Mouse (Mus musculus) kidney, adult 2 months (tissue): Measurements from ENCODE around the gene Zfp775. TPM values are rescaled to one million over a fixed set of nuclear protein-coding genes. Genes with fewer than 3 reads are reported as not detected.
A peak's percentile ranks its signal among the peaks of the same experiment; 100 is the strongest.

ENCODE experiments used
- DNase-seq: peaks from one replicate; pipeline ENCODE4 v3.0.0; 2021
- H3K27ac ChIP-seq: fragments of 200-500 bp; 2 replicates; pipeline ENCODE4 v1.5.1; 2012; ENCODE audit warnings: low read depth, low read length, control low read depth, inconsistent platforms; ENCODE audit not compliant: insufficient read depth
- H3K27me3 ChIP-seq: fragments of 200-500 bp; replicated peaks from 2 replicates; pipeline ENCODE4 v1.6.1; 2012; ENCODE audit warnings: mild to moderate bottlenecking, moderate library complexity, low read length, inconsistent platforms; ENCODE audit not compliant: control insufficient read depth, insufficient read depth
- H3K36me3 ChIP-seq: fragments of 200-500 bp; 2 replicates; pipeline ENCODE4 v1.6.1; 2012; ENCODE audit warnings: mild to moderate bottlenecking, moderate library complexity, low read length, inconsistent platforms; ENCODE audit not compliant: control insufficient read depth, insufficient read depth
- H3K4me1 ChIP-seq: fragments of 200-500 bp; 2 replicates; pipeline ENCODE4 v1.6.1; 2011; ENCODE audit warnings: low read length; ENCODE audit not compliant: control insufficient read depth, insufficient read depth
- H3K4me3 ChIP-seq: fragments of 200-500 bp; 2 replicates; pipeline ENCODE4 v1.5.1; 2011; ENCODE audit warnings: mild to moderate bottlenecking, low read depth, low read length, control low read depth; ENCODE audit not compliant: insufficient read depth
- CTCF ChIP-seq: fragments of 200-500 bp; conservative IDR thresholded peaks from 2 replicates; pipeline ENCODE4 v1.5.1; 2011; ENCODE audit warnings: low read depth, mild to moderate bottlenecking, control low read depth, low read length, moderate library complexity, mixed read lengths; ENCODE audit not compliant: insufficient read depth, insufficient read length
- POLR2A ChIP-seq: fragments of 200-500 bp; IDR thresholded peaks from one replicate; pipeline ENCODE4 v1.6.1; 2011; ENCODE audit warnings: low read depth, low read length, control low read depth
- WGBS: fragments of 180-500 bp; shearing (Covaris S2); methylation state at CpG from one replicate; pipeline ENCODE4 v1.1.7; 2018; 5-methylcytosine and 5-hydroxymethylcytosine counted together
- polyA plus RNA-seq: library from polyadenylated mRNA; depleted of rRNA; stranded (reverse); fragments of >200 nt; gene quantifications from 2 replicates; pipeline ENCODE4 v1.2.3, GENCODE M21; 2012

Zfp775 gene
- polyA plus RNA-seq, 1 experiment = 4.3 TPM

DNA sequence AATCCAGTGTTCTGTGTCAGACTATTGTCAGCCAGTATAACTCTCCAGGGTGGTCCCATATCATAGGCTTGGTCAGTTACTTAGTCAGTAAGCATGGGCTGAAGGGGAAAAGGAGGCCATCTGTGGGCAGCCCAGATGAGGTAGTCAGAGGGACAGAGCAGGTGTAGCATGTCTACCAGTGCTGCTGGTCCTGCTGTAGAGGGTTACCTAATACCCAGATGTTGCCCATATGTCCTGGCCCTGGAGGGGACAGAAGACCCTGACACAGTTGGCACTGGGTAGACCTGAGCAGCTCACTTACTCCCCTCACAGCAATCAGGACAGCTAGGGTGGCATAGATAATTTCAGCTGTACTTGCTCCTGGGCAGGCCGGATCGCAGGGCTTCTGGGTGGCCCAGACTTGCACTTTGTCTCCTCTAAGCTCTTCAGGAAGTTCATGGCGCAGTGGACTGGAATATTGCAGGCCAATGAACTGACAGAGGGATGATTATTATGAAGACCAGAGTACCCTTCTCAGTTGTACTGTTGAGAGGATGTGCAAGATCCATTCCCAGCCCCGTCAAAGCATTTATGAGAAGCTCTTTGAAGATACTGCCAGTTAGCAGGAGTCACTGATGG, 36.1 kb upstream of the Zfp775 start:
- H3K4me1 ChIP-seq = peaks cover 35% of the 10 kb centered on the region
- no peak for TF ChIP-seq CTCF
- TF ChIP-seq POLR2A = no peak
- H3K36me3 ChIP-seq = no peaks in the 10 kb centered on the region
- no peak overlapping the region for H3K4me3 ChIP-seq
- H3K27ac ChIP-seq = no peak overlapping the region
- DNase-seq = peak; percentile 56
- H3K27me3 ChIP-seq = no peaks in the 10 kb centered on the region
- 53% methylated on average over 4 of the region's 4 CpGs for WGBS

DNA sequence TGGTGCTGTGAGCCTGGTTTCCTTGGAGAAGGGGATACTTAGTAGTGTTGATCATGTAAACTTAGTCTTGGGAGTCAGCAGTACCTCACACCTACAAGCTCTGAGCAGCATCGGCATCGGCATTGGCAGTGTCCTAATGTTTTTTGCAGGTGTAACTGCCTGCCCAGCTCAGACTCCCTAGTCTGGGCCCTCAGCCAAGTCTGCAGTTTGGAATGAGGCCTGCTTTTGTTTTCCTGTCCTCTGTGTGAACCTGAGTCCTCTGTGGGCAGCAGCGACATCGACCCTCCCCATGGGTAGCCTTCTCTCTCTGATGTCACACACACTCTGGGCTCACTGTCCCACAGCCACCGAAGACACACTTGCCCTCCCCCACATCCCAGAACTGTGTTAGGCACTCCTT, 35.6 kb upstream of the Zfp775 start:
- peak; percentile 96 for DNase-seq
- WGBS = 4% methylated on average over 5 of the region's 5 CpGs
- Histone ChIP-seq H3K27me3 (no peaks in the 10 kb centered on the region), H3K36me3 (no peaks in the 10 kb centered on the region), H3K27ac (peak overlapping the region; percentile 67), H3K4me1 (peaks cover 35% of the 10 kb centered on the region), H3K4me3 (no peak overlapping the region)
- TF ChIP-seq POLR2A (no peak), CTCF (no peak)

DNA sequence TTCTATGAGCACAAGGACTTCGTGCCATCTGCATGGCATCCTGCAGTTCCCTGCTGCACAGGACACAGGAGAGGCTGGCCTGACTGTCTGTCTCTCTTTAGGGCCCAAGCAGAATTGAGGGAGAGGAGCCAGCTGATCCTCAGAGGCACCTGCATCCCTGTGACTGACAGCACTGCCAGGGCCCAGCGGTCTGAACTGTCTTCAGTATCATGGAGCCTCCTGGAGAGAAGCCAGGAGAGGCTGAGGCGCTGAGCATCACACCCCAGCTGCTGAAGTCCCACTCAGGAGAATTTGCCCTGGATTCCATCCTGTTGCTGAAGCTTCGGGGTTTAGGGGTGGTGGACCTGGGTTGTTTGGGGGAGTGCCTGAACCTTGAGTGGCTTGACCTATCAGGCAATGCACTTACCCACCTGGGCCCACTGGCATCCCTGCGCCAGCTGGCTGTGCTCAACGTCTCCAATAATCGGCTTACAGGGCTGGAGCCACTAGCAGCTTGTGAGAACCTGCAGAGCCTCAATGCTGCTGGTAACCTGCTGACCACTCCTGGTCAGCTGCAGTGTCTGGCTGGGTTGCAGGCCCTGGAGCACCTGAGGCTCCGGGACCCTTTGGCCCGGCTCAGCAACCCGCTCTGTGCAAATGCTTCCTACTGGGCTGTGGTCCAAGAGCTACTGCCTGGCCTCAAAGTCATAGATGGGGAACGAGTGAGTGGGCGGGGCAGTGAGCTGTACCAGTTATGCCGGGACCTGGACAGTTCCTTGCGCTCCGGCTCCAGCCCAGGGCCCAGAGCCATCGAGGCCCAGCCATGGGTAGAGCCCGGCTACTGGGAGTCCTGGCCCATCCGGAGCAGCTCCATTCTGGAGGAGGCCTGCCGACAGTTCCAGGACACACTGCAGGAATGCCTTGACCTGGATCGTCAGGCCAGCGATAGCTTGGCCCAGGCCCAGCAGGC, 33.6 kb upstream of the Zfp775 start:
- WGBS = 21% methylated on average over 21 of the region's 21 CpGs
- Histone ChIP-seq H3K27me3 (no peaks in the 10 kb centered on the region), H3K4me1 (peaks cover 43% of the 10 kb centered on the region), H3K27ac (peak overlapping the region; percentile 63), H3K36me3 (no peaks in the 10 kb centered on the region), H3K4me3 (no peak overlapping the region)
- no peak for TF ChIP-seq POLR2A
- TF ChIP-seq CTCF = no peak
- peak; percentile 89 for DNase-seq

DNA sequence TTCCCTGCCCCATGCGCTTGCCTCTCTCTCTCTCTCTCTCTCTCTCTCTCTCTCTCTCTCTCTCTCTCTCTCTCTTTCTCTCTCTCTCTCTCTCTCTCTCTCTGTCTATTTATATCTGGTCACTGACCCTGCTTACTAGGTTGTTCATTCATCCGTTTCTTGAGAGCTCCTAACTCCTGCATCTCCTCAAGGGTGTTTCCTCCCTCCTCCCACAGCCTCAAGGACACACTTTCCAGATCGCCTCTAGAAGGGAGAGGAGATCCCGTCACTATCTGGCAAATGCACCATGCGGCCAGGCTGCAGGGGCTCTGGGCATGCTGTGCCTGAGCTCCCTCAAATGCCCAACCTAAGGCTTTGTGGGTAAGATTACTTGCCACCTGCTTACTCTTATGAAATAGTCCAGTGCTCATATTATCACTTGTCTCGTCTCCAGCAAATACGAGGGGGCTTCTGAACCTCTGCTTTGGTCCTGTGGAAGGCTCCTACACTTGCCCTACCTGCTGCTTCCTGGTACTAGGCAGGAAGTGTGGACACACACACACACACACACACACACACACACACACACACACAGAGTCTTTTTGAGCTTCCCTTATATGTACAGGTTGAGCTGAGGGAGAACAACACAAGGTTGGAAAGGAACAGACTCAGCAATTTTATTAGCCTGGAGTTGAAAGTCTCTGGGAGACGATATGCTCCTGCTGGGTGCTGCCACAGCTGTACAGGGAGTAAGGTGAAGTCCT, 32.6 kb upstream of the Zfp775 start:
- no peaks in the 10 kb centered on the region for H3K36me3 ChIP-seq
- H3K4me1 ChIP-seq = peaks cover 43% of the 10 kb centered on the region
- H3K27ac ChIP-seq = peak overlapping the region; percentile 63
- H3K4me3 ChIP-seq = no peak overlapping the region
- TF ChIP-seq CTCF (no peak), POLR2A (no peak)
- WGBS = 27% methylated on average over 7 of the region's 8 CpGs
- peak; percentile 68 for DNase-seq
- no peaks in the 10 kb centered on the region for H3K27me3 ChIP-seq

DNA sequence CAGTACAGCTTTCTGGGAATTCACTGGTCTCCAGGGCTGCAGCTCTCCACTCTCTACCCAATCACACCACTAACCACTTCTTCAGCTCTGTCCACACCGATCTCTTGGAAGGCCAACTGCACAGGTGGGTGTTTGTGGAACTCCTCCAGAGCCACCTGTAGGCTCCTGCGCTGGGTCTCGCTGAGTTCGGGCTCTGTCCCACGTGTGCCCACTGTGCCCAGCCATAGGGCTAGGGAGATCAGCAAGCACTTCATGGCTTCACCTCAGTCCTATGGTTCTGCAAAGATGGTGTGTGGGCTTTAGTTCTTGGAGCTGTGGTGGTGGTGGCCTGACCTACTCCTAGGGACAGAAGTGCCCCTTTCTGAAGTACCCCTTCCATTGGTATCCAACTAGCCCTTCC, 29.8 kb upstream of the Zfp775 start:
- H3K4me1 ChIP-seq = peaks cover 28% of the 10 kb centered on the region
- H3K4me3 ChIP-seq = peak overlapping the region; percentile 8
- DNase-seq = no peak
- TF ChIP-seq POLR2A (no peak), CTCF (no peak)
- H3K36me3 ChIP-seq = no peaks in the 10 kb centered on the region
- 91% methylated on average over 5 of the region's 5 CpGs for WGBS
- H3K27me3 ChIP-seq = no peaks in the 10 kb centered on the region
- H3K27ac ChIP-seq = peak overlapping the region; percentile 58

DNA sequence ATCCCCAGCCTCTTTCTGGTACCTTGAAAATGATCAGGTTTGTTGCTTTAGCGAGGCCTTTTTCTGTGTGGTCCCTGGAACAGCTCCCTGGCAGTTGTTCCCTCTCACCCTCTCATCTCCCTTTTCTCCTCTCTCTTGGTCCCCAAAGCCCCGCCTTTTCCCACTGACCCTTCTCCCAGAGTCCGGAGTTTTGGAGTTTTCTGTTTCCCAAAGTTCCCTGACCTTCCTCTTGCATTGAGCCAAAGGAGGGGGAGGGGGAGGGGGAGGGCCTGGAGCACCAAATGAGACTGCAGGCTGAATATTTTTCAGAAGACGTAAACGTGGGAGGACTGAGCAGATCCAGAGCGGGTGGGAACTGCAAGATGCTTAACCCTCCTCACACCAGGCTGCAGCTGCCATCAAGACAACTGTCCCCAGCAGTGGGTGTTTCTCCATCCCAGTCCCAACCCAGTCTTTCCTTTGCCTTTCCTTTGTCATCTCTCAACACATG, 29.2 kb upstream of the Zfp775 start, which contains the start of gene Rarres2:
TSS of gene Rarres2 (minus strand) at position 218 of the 490 bp plus-strand sequence.
- Histone ChIP-seq H3K4me1 (peaks cover 26% of the 10 kb centered on the region), H3K4me3 (peak within 1 kb of the TSS; percentile 8), H3K36me3 (no peaks in the 10 kb centered on the region), H3K27me3 (no peaks in the 10 kb centered on the region), H3K27ac (peak within 1 kb of the TSS; percentile 58)
- peak; percentile 80 for DNase-seq
- WGBS = 22% methylated on average over 6 of the region's 6 CpGs
- TF ChIP-seq CTCF (no peak), POLR2A (no peak)

DNA sequence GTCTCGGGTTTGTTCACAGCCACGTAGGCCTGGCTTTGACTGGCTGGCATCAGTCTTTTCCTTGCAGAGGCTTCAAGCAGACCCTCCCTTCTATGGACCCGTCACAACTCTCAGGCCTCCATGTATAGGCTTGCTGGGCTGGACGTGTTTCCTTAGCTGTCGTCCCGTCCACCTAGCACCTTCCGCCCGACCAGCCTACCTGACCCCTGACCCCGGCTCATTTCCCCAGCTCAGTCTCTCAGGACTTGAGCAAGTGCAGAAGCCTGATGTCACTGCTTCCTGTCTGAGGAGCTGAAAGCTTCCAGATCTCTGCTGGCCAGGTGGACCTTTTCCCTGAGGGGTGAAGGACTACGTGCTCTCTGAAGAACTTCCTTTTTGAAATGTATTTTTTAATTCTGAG, 28.6 kb upstream of the Zfp775 start:
- Histone ChIP-seq H3K4me3 (no peak overlapping the region), H3K36me3 (no peaks in the 10 kb centered on the region), H3K27ac (no peak overlapping the region), H3K4me1 (peaks cover 21% of the 10 kb centered on the region), H3K27me3 (no peaks in the 10 kb centered on the region)
- WGBS = 52% methylated on average over 10 of the region's 10 CpGs
- no peak for TF ChIP-seq POLR2A
- TF ChIP-seq CTCF = no peak
- peak; percentile 56 for DNase-seq
